Mouse (Mus musculus) layer of hippocampus, adult 8-10 months (tissue): ENCODE data around the gene Apobr. TPM values are rescaled to one million over a fixed set of nuclear protein-coding genes. Genes with fewer than 3 reads are reported as not detected.

Experiments
- DNase-seq, 2 experiments: peaks; one replicate each; pipeline ENCODE4 v3.0.0; 2022; ENCODE audit warnings: low spot score in 2 of 2
- total RNA-seq, 4 experiments: library from RNA; stranded (reverse); gene quantifications; 2 replicates each; pipeline ENCODE4 v1.2.4; 2022

Apobr gene
- 1 to 10 TPM in 2 of 4 experiments, under 1 TPM in 2; 0.41 to 3.3 (median 1.6) TPM for total RNA-seq

- DNase-seq: no peak
These were observed at the start of gene Apobr for GRCm38 (mm10) chr7:126584506-126584977. Gene Apobr, plus strand, starts transcription at chr7:126584942.

GRCm38 (mm10) chr7:126535766-126536165 lies 49.0 kb upstream of the Apobr start:
- DNase-seq: no peak

GRCm38 (mm10) chr7:126536466-126536865 lies 48.3 kb upstream of the Apobr start:
- no peak for DNase-seq

- DNase-seq: peak in 1 of 2 experiments; percentile 14
These were observed 46.7 kb upstream of the Apobr start for GRCm38 (mm10) chr7:126537820-126538585.

GRCm38 (mm10) chr7:126541661-126542060 lies 43.1 kb upstream of the Apobr start:
- DNase-seq: no peak

- no peak for DNase-seq
These were observed 39.1 kb upstream of the Apobr start for GRCm38 (mm10) chr7:126545631-126546030.

- no peak for DNase-seq
These were observed 29.9 kb upstream of the Apobr start for GRCm38 (mm10) chr7:126554796-126555195.

GRCm38 (mm10) chr7:126556635-126557034 lies 28.1 kb upstream of the Apobr start:
- no peak for DNase-seq

GRCm38 (mm10) chr7:126565693-126566092 lies 19.0 kb upstream of the Apobr start:
- no peak for DNase-seq

GRCm38 (mm10) chr7:126566094-126566765 lies 18.5 kb upstream of the Apobr start, which contains the start of gene Eif3c:
Gene Eif3c, minus strand, starts transcription at chr7:126566411.
- peak; percentile 85 to 86 for DNase-seq

GRCm38 (mm10) chr7:126576946-126577345 lies 7.8 kb upstream of the Apobr start:
- peak in 1 of 2 experiments; percentile 30 for DNase-seq

GRCm38 (mm10) chr7:126579172-126579571 lies 5.6 kb upstream of the Apobr start:
- peak in 1 of 2 experiments; percentile 35 for DNase-seq

GRCm38 (mm10) chr7:126581661-126582060 lies 3.1 kb upstream of the Apobr start:
- DNase-seq: no peak

GRCm38 (mm10) chr7:126582759-126583158 lies 2.0 kb upstream of the Apobr start:
- peak in 1 of 2 experiments; percentile 17 for DNase-seq

GRCm38 (mm10) chr7:126583251-126583709 lies 1.5 kb upstream of the Apobr start:
- peak; percentile 83 to 85 for DNase-seq

- DNase-seq: no peak
These were observed 981 bp upstream of the Apobr start for GRCm38 (mm10) chr7:126583761-126584160.

- no peak for DNase-seq
These were observed 975 bp downstream of the Apobr start, which contains the start of gene Cln3 for GRCm38 (mm10) chr7:126585717-126586116. Gene Cln3, minus strand, starts transcription at chr7:126585817.

GRCm38 (mm10) chr7:126586839-126587238 lies 2.1 kb downstream of the Apobr start:
- DNase-seq: no peak

GRCm38 (mm10) chr7:126587779-126588178 lies 3.0 kb downstream of the Apobr start:
- DNase-seq: peak in 1 of 2 experiments; percentile 28

- no peak for DNase-seq
These were observed 10.3 kb downstream of the Apobr start, which contains the start of gene Il27 for GRCm38 (mm10) chr7:126594862-126595561. Gene Il27, minus strand, starts transcription at chr7:126594941.

- no peak for DNase-seq
These were observed 11.1 kb downstream of the Apobr start for GRCm38 (mm10) chr7:126595890-126596289.
